In genomic region chr1:137040898-137041297, GRCm38 (mm10) we compare ENCODE assay signal across 26 mouse cellular contexts.
DNase-seq lines count a peak whose midpoint lies in the region; ATAC-seq and TF ChIP-seq lines count a peak whose summit lies in the region.
"Had no signal": no experiment of that assay in that cellular context is flagged by ENCODE, and none has a peak within 500 bp of the region (broad histone marks: within the 10 kb centered on the region; RNA-seq: fewer than 3 reads in every experiment).

No protein-coding gene starts in this region.

- 0 out of 2 replicates have a peak, but pooled peaks have one; percentile 12 for ATAC-seq in intestine, embryonic 14.5 days (replicated peaks; ENCODE audit: low FRiP score, low TSS enrichment, low read depth)
- no peak for ATAC-seq in intestine, postnatal 0 days
- ATAC-seq in stomach, postnatal 0 days (ENCODE audit: low FRiP score, low TSS enrichment): peak; percentile 18; the same call in 1 of the 2 replicates
- ATAC-seq: activated CD4-positive, CD25-positive, alpha-beta regulatory T cell, adult 4 months; CD4-positive, CD25-positive, alpha-beta regulatory T cell, adult 4 months; forebrain, embryonic 16.5 days; hindbrain, postnatal 0 days had no signal

- no peak for TF ChIP-seq CTCF in ES-Bruce4 (IDR thresholded peaks at IDR 0.05; ENCODE audit: low read depth, low read length)
- no peak for TF ChIP-seq CTCF in intestine, postnatal 0 days (IDR thresholded peaks at IDR 0.05; ENCODE audit: low read depth)
- no peak for TF ChIP-seq CTCF in stomach, postnatal 0 days (IDR thresholded peaks at IDR 0.05; ENCODE audit: low read depth)

- intact Hi-C loops in heart, postnatal 10 days (cut with DNase I): no loop called here

- no peak overlapping the region for H3K4me3 ChIP-seq in ES-Bruce4 (ENCODE audit: low read depth, low read length)
- no peak overlapping the region for H3K4me3 ChIP-seq in intestine, embryonic 14.5 days (ENCODE audit: low read depth, low read length)
- H3K4me3 ChIP-seq in intestine, postnatal 0 days (ENCODE audit: low read depth, low read length): no peak overlapping the region
- no peak overlapping the region for H3K4me3 ChIP-seq in stomach, postnatal 0 days (ENCODE audit: low read depth, low read length)
- H3K4me3 ChIP-seq: embryonic facial prominence, embryonic 10.5 days; embryonic facial prominence, embryonic 13.5 days; erythroblast, embryonic 14.5 days; forebrain, embryonic 12.5 days; gastrocnemius, adult 2 months had no signal

- no peak overlapping the region for H3K4me2 ChIP-seq in intestine, embryonic 14.5 days (ENCODE audit: low read length)
- H3K4me2 ChIP-seq in intestine, postnatal 0 days (replicated peaks; ENCODE audit: low read depth): peak overlapping the region; percentile 18; the same call in 1 of the 2 replicates
- no peak overlapping the region for H3K4me2 ChIP-seq in stomach, postnatal 0 days (replicated peaks; ENCODE audit: low read depth)
- H3K4me2 ChIP-seq: embryonic facial prominence, embryonic 13.5 days; forebrain, embryonic 12.5 days; heart, embryonic 11.5 days; hindbrain, embryonic 14.5 days had no signal

- no peaks in the 10 kb centered on the region for H3K9me3 ChIP-seq in ES-Bruce4 (replicated peaks; ENCODE audit: control insufficient read depth, insufficient read depth, low read length, poor library complexity, severe bottlenecking)
- no peaks in the 10 kb centered on the region for H3K9me3 ChIP-seq in intestine, embryonic 14.5 days (ENCODE audit: control insufficient read depth, low read length)
- no peaks in the 10 kb centered on the region for H3K9me3 ChIP-seq in intestine, postnatal 0 days (ENCODE audit: control insufficient read depth)
- H3K9me3 ChIP-seq in stomach, postnatal 0 days (ENCODE audit: control insufficient read depth, low read length): no peaks in the 10 kb centered on the region
- H3K9me3 ChIP-seq: embryonic facial prominence, embryonic 10.5 days; embryonic facial prominence, embryonic 13.5 days; forebrain, embryonic 12.5 days had no signal

- no peak for DNase-seq in intestine, embryonic 14.5 days (ENCODE audit: low spot score)
- DNase-seq in stomach, postnatal 0 days (ENCODE audit: low spot score): peak; percentile 15
- DNase-seq in kidney, adult 8-10 months: no peak
- DNase-seq in heart, postnatal 10 days: no peak
- DNase-seq: adrenal gland, adult 8-10 months; adrenal gland, postnatal 25 days; cerebellum, adult 11-12 months; cerebellum, adult 8-10 months; cerebellum, postnatal 10 days; cerebellum, postnatal 36 days; embryo, embryonic 11 days; gastrocnemius, adult 2 months; gastrocnemius, postnatal 14 days; heart, postnatal 36 days had no signal

- H3K27ac ChIP-seq in ES-Bruce4 (ENCODE audit: insufficient read depth, low read length): no peak overlapping the region
- H3K27ac ChIP-seq in intestine, embryonic 14.5 days (ENCODE audit: low read depth): no peak overlapping the region
- H3K27ac ChIP-seq in intestine, postnatal 0 days (ENCODE audit: low read depth, low read length): no peak overlapping the region
- no peak overlapping the region for H3K27ac ChIP-seq in stomach, postnatal 0 days (replicated peaks)
- H3K27ac ChIP-seq: embryonic facial prominence, embryonic 10.5 days; embryonic facial prominence, embryonic 13.5 days; forebrain, embryonic 12.5 days; gastrocnemius, adult 2 months; hindbrain, embryonic 14.5 days; hindbrain, postnatal 0 days had no signal

- no peaks in the 10 kb centered on the region for H3K27me3 ChIP-seq in ES-Bruce4 (ENCODE audit: control insufficient read depth, insufficient read depth, low read length, poor library complexity, severe bottlenecking)
- no peaks in the 10 kb centered on the region for H3K27me3 ChIP-seq in intestine, embryonic 14.5 days (replicated peaks; ENCODE audit: control insufficient read depth, insufficient read depth, low read length)
- H3K27me3 ChIP-seq in intestine, postnatal 0 days (replicated peaks; ENCODE audit: control insufficient read depth, insufficient read depth, low read length): no peaks in the 10 kb centered on the region
- no peaks in the 10 kb centered on the region for H3K27me3 ChIP-seq in stomach, postnatal 0 days (ENCODE audit: control insufficient read depth, insufficient read depth, low read length)
- H3K27me3 ChIP-seq: embryonic facial prominence, embryonic 13.5 days; forebrain, embryonic 12.5 days had no signal

- H3K36me3 ChIP-seq in ES-Bruce4 (ENCODE audit: control insufficient read depth, insufficient read depth, low read length, poor library complexity, severe bottlenecking): no peaks in the 10 kb centered on the region
- no peaks in the 10 kb centered on the region for H3K36me3 ChIP-seq in intestine, embryonic 14.5 days (ENCODE audit: control insufficient read depth, insufficient read depth, low read length)
- no peaks in the 10 kb centered on the region for H3K36me3 ChIP-seq in intestine, postnatal 0 days (ENCODE audit: control insufficient read depth, insufficient read depth)
- H3K36me3 ChIP-seq in stomach, postnatal 0 days (ENCODE audit: control insufficient read depth, insufficient read depth, low read length): no peaks in the 10 kb centered on the region
- H3K36me3 ChIP-seq: embryonic facial prominence, embryonic 10.5 days; embryonic facial prominence, embryonic 13.5 days; forebrain, embryonic 12.5 days had no signal

- TF ChIP-seq POLR2A in ES-Bruce4 (IDR thresholded peaks at IDR 0.05; ENCODE audit: insufficient read depth, low read length): no peak

- 0 out of 2 replicates have a peak, but pooled peaks have one; percentile 22 for TF ChIP-seq EP300 in ES-Bruce4 (IDR thresholded peaks at IDR 0.05; ENCODE audit: insufficient read depth, low read depth, low read length)
- no peak for TF ChIP-seq EP300 in stomach, postnatal 0 days (optimal IDR thresholded peaks at IDR 0.05)

- WGBS in intestine, embryonic 14.5 days: 58% methylated on average over 8 of the region's 8 CpGs
- 32% methylated on average over 8 of the region's 8 CpGs for WGBS in intestine, postnatal 0 days
- WGBS in stomach, postnatal 0 days: 31% methylated on average over 8 of the region's 8 CpGs

- H3K4me1 ChIP-seq in ES-Bruce4 (ENCODE audit: control insufficient read depth, insufficient read depth, low read length): no peaks in the 10 kb centered on the region
- H3K4me1 ChIP-seq in intestine, embryonic 14.5 days (replicated peaks; ENCODE audit: control insufficient read depth, insufficient read depth, low read length): no peaks in the 10 kb centered on the region
- H3K4me1 ChIP-seq in intestine, postnatal 0 days (replicated peaks; ENCODE audit: control insufficient read depth, insufficient read depth, low read length): no peaks in the 10 kb centered on the region
- H3K4me1 ChIP-seq in stomach, postnatal 0 days (replicated peaks; ENCODE audit: control insufficient read depth, insufficient read depth): no peaks in the 10 kb centered on the region
- H3K4me1 ChIP-seq: embryonic facial prominence, embryonic 10.5 days; embryonic facial prominence, embryonic 13.5 days had no signal

- H3K9ac ChIP-seq in ES-Bruce4 (ENCODE audit: low read depth, poor library complexity, severe bottlenecking): no peak overlapping the region
- no peak overlapping the region for H3K9ac ChIP-seq in intestine, embryonic 14.5 days (ENCODE audit: low read length)
- H3K9ac ChIP-seq in intestine, postnatal 0 days (ENCODE audit: low read depth, low read length): no peak overlapping the region
- H3K9ac ChIP-seq in stomach, postnatal 0 days (ENCODE audit: low read length): no peak overlapping the region
- H3K9ac ChIP-seq: embryonic facial prominence, embryonic 13.5 days; forebrain, embryonic 12.5 days; hindbrain, embryonic 14.5 days had no signal
